Mouse (Mus musculus) effector memory CD4-positive, alpha-beta T cell, adult 7 months (primary cell): ENCODE results near the gene Gm47189. TPM values are rescaled to one million over a fixed set of nuclear protein-coding genes. Genes with fewer than 3 reads are reported as not detected.

ENCODE experiments used
- polyA plus RNA-seq: library from polyadenylated mRNA; unstranded; fragments of 100-300 nt; shearing (Covaris generic); gene quantifications from one replicate; pipeline ENCODE4 v1.2.1, GENCODE M21; 2017

Gene Gm47189
- not detected for polyA plus RNA-seq

DNA sequence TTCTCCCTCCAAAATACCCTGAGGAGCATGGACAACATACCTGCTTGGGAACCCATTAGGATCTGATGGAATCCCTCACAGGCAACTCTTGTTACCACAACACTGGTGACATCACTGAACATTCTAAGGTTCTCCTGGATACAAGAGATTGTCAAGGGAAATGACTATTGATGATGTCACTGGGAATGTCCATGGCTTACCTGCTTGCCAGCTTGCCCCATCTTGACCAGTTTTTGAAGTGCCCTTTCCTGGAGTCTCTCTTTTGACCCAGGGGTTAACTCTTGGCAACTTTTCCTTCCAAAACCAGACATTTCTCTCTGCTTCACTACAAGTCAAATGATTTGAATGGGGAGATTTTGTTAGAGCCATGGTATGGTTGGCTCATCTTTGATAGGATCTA, at the start of gene Gm47189:
Gene Gm47189 (minus strand): TSS at position 101 of the 400 bp plus-strand sequence.

GRCm38 (mm10) chr14:41750514-41750913, 21.7 kb downstream of the Gm47189 start, which contains the start of gene Gm7929:
TSS of gene Gm7929 (minus strand) at chr14:41750614.

Other genes starting within 250 kb of the Gm47189 start
- gene Gm7970, start 216.9 kb downstream of the Gm47189 start, polyA plus RNA-seq, result not detected
- not detected for gene 1700049E17Rik2, start 199.2 kb downstream of the Gm47189 start, polyA plus RNA-seq
- not detected for gene Gm3072, start 147.8 kb downstream of the Gm47189 start, polyA plus RNA-seq
- gene Gm3676, start 126.0 kb downstream of the Gm47189 start, polyA plus RNA-seq, result not detected
- gene Gm8068, start 70.6 kb downstream of the Gm47189 start, polyA plus RNA-seq, result not detected
- gene Gm7929, start 21.8 kb downstream of the Gm47189 start, polyA plus RNA-seq, result not detected
- not detected for gene Gm7980, start 134.8 kb upstream of the Gm47189 start, polyA plus RNA-seq
- gene 1700049E17Rik1, start 152.5 kb upstream of the Gm47189 start, polyA plus RNA-seq, result not detected
- 0.43 TPM for gene 1700024B05Rik, start 171.6 kb upstream of the Gm47189 start, polyA plus RNA-seq
- not detected for gene Gm6401, start 195.5 kb upstream of the Gm47189 start, polyA plus RNA-seq
- gene Gm3543, start 210.9 kb upstream of the Gm47189 start, polyA plus RNA-seq, result not detected